Mouse (Mus musculus) left cerebral cortex, postnatal 25 days (tissue): ENCODE measurements around the gene Olfr54. TPM values are rescaled to one million over a fixed set of nuclear protein-coding genes. Genes with fewer than 3 reads are reported as not detected.
A peak's percentile ranks its signal among the peaks of the same experiment; 100 is the strongest.
"Not testable (repeated sequence)": the region's sequence is repeated elsewhere in the genome, so short reads cannot be mapped to it uniquely, and the experiment has no call there.

Source experiments
- DNase-seq, 2 experiments: peaks; one replicate each; pipeline ENCODE4 v3.0.0; 2022; ENCODE audit warnings: low spot score in 2 of 2, mixed read lengths in 1 of 2
- intact Hi-C: fragments of 180-260 bp; cut with DNase I; formaldehyde crosslinking; loops from one replicate; pipeline ENCODE4 v1.15.1; 2025
- total RNA-seq, 2 experiments: library from RNA; stranded (reverse); gene quantifications; 2 replicates each; pipeline ENCODE4 v1.2.3; 2021

Olfr54 gene
- not detected for total RNA-seq

DNA sequence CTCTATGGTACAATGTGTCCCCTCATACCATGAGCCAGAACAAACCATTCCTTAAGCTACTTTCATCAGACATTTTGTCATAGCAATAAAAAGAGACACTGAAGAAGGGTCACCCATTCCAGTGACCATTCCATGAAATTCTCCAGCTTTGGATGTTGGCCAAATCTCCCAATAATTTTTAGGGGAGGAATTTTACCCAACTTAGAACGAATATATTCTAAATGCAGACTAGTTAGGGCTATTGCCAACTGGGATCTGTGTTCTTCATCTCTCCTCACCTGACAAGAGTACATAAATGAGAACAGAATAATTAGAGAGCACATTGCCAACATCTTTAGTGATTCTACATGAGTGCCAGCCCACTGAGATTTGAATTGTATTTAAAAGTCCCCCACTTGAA, at the start of gene Olfr54:
Gene Olfr54, plus strand, starts transcription at position 301 of the 400 bp plus-strand sequence.
- no peak for DNase-seq
- intact Hi-C loops = no loop called here

DNA sequence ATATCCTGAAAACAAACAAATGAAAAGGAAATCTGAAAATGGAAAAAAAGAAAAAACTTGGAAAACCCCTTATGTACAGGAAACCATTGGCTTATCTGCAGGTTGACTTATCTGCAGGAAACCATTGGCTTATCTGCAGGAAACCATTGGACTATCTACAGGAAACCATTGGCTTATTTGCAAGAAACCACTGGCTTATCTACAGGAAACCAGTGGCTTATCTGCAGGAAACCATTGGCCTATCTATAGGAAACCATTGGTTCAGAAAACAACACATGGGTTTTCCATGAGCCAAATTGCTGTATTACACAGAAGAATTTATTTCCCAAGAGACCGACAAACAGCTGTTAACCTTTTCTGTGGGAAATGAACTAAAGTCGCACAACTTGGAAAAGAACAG, 49.1 kb upstream of the Olfr54 start:
- no peak for DNase-seq
- intact Hi-C loops = no loop called here

GRCm38 (mm10) chr11:50966230-50966629, 47.8 kb upstream of the Olfr54 start, which contains the start of gene Olfr1378:
TSS of gene Olfr1378 (plus strand) at chr11:50966530.
- DNase-seq = no peak
- intact Hi-C loops = no loop called here

DNA sequence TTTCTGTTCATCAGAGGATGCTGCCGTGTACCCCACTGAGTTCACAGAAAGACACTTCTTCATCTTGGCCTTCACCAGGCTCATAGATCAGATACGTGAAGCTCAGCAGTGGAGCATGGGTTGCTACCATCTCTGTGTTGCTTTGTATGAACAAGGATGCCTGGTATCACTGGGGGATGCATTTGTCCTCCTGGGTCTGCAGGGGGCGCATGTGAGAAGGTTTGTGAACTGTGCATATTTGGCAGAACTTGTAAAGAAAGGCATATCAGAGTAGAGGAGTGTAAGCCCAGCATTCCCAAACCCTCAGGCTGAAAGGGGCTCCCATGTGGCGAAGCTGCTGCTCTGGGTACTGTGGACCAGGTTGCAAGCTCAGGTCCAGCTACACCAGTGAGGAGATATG, 36.8 kb upstream of the Olfr54 start:
- DNase-seq = no peak
- intact Hi-C loops = no loop called here

GRCm38 (mm10) chr11:50981667-50982066, 32.4 kb upstream of the Olfr54 start, which contains the start of gene Olfr1377:
TSS of gene Olfr1377 (plus strand) at chr11:50981967.
- intact Hi-C loops = no loop called here
- no peak for DNase-seq

DNA sequence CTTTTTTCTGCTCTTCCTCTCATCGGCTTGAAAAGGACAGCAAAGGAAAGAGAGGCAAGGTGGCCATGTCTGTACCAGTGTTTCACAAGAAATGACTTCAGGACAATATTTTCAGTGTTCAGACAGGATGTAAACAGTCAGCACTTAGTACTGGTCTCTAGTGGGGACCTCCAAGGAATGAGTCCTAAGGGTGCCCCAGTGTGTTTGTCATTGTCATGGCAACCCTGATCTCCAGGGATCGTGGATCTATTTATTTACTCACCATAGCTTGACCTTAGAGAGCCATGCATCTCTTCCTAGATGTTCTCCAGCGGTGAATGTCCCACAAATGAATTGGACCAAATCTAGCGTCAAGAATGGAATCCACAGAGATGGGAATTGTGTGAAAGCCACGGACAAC, 10.7 kb upstream of the Olfr54 start, which contains the start of gene Olfr51:
Gene Olfr51, plus strand, starts transcription at position 301 of the 400 bp plus-strand sequence.
- intact Hi-C loops = no loop called here

DNA sequence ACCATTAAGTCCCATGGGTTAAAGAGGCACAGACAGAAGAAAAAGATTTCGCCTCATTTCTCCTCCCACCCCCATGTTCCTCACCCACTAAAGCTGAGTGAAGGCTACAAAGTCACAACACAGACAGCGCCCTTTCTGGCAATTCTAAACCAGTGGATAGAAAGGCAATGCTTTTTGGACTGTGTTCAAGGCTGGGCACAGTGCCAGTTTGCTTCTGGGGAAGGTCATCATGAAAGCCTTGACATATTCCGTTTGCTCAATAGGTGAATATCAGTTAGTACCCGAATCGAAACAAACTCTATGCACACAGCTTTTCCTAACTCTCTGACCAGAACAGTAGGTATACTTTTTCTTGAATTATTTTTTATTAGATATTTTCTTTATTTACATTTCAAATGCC, 2.2 kb upstream of the Olfr54 start:
- no peak for DNase-seq
- intact Hi-C loops = no loop called here

More for the DNA sequence above, 10.7 kb upstream of the Olfr54 start, which contains the start of gene Olfr51:
- DNase-seq = no peak

DNA sequence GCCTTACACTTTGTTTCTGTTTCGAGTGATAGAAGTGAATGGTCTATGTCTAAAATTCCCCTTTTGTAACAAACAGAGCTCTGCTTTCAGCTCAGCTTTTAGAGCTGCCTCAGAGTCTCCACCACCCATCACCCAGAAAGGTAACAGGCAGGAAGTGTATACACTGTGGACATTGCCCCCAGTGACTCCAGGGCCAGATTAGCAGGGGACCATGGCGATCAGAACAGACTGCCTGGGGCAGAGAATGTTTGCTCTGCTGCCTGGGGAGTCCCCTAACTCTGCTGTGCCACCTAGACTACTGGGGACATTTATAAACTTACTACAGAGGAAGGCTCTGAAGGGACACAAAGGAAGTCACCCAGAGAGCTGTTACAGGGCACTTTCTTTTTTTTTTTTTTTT, 2.3 kb downstream of the Olfr54 start:
- intact Hi-C loops = no loop called here
- DNase-seq = no peak

DNA sequence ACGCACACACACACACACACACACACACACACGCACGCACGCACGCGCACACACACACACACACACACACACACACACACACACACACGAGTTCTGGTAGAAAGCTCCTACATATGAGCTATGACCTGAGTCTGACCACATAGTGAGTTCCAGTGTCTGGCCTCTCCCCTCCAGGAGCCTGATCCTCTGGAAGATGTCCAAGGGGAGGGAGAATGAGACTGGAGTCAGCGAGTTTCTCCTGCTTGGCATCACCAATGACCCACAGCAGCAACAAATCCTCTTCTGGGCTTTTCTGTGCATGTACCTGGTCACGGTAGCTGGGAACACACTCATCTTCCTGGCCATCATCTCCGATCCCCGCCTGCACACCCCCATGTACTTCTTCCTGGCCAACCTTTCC, 12.8 kb downstream of the Olfr54 start:
- DNase-seq, intact Hi-C loops: not testable (repeated sequence)

GRCm38 (mm10) chr11:51029381-51029780, 15.3 kb downstream of the Olfr54 start:
- DNase-seq, intact Hi-C loops: not testable (repeated sequence)

GRCm38 (mm10) chr11:51030225-51030624, 16.2 kb downstream of the Olfr54 start:
- intact Hi-C loops = no loop called here
- DNase-seq = no peak

GRCm38 (mm10) chr11:51032851-51033250, 18.8 kb downstream of the Olfr54 start:
- intact Hi-C loops = loop anchor here (1.0 kb wide), 1 partner anchor 93 kb away; no protein-coding TSS in a partner anchor

GRCm38 (mm10) chr11:51034141-51034540, 20.1 kb downstream of the Olfr54 start:
- not testable (repeated sequence) for DNase-seq

More at GRCm38 (mm10) chr11:51032851-51033250, 18.8 kb downstream of the Olfr54 start:
- peak in 1 of 2 experiments; percentile 5 for DNase-seq

DNA sequence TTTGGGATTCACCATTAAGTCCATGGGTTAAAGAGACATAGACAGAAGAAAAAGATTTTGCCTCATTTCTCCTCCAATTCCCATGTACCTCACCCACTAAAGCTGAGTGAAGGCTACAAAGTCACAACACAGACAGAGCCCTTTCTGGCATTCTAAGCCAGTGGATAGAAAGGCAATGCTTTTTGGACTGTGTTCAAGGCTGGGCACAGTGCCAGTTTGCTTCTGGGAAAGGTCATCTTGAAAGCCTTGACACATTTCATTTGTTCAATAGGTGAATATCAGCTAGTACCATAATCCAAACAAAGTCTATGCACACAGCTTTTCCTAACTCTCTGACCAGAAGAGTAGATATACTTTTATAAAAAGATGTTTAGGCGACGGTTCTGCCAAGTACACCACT, 21.9 kb downstream of the Olfr54 start:
- DNase-seq = no peak
- intact Hi-C loops = no loop called here

More at GRCm38 (mm10) chr11:51034141-51034540, 20.1 kb downstream of the Olfr54 start:
- intact Hi-C loops = not testable (repeated sequence)

DNA sequence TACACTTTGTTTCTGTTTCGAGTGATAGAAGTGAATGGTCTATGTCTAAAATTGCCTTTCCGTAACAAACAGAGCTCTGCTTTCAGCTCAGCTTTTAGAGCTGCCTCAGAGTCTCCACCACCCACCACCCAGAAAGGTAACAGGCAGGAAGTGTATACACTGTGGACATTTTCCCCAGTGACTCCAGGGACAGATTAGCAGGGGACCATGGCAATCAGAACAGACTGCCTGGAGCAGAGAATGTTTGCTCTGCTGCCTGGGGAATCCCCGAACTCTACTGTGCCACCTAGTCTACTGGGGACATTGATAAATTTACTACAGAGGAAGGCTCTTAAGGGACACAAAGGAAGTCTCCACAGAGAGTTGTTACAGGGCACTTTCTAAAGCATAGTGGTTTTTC, 30.7 kb downstream of the Olfr54 start:
- intact Hi-C loops, DNase-seq: not testable (repeated sequence)

DNA sequence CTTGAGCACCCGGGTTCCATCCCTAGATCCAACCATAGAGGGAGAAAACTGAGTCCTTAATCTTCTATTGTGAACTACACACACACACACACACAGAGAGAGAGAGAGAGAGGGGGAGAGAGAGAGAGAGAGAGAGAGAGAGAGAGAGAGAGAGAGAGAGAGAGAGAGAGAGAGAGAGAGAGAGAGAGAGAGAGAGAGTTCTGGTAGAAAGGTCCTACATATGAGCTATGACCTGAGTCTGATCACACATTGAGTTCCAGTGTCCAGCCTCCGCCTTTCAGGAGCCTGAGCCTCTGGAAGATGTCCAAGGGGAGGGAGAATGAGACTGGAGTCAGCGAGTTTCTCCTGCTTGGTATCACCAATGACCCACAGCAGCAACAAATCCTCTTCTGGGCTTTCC, 33.8 kb downstream of the Olfr54 start, which contains the start of gene Olfr1375:
Gene Olfr1375, plus strand, starts transcription at position 301 of the 400 bp plus-strand sequence.
- intact Hi-C loops, DNase-seq: not testable (repeated sequence)

DNA sequence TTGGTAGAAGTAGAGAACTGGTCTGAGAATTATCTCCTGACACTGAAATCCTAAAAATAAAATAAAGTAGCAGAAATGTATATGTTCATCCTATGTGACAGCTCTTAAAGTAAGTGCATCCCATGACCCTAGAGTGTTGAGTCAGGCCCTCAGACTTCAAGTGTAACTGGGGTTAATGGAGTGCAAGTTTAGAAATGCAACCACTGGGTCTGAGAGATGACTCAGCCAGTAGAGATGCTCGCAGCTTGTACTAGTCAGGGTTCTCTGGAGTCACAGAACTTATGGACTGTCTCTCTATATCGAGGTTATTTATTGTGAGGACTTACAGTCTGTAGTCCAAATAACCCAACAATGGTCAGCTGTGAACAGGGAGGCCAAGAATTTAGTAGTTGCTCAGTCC, 37.6 kb downstream of the Olfr54 start:
- intact Hi-C loops = loop anchor here (5.0 kb wide), 1 partner anchor 109 kb away; the partner anchor contains the start of gene 4933414I15Rik
- no peak for DNase-seq

GRCm38 (mm10) chr11:51053230-51053629, 39.2 kb downstream of the Olfr54 start:
- intact Hi-C loops = loop anchor here (5.0 kb wide), 1 partner anchor 111 kb away; the partner anchor contains the start of gene 4933414I15Rik
- DNase-seq = no peak

DNA sequence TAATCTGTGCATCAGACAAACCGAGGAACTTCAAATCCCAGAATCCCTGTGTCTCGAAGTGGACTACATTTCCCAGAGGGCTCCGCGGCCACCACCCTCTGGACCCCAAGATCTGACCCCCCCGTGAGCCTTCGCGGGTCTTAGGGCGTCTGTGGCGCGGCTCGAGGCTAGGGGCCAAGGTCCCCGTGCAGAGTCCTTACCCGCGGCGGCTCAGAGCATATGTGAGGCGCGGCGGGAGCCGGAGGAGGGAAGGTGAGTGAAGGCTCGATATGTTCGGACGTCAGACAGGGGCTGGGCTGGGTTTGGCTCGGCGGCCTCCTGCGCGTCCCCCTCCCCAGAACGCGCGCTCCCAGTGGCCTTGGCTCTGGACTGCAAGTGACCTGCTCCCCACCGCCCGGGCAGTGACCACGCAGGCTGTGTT, 45.1 kb downstream of the Olfr54 start, which contains the start of gene Zfp354a:
Gene Zfp354a, plus strand, starts transcription at position 107 of the 421 bp plus-strand sequence.
- intact Hi-C loops = loop anchor here (5.0 kb wide), 2 partner anchors 127 to 203 kb away; partner anchors contain the start of genes BC049762, Clk4 and Zfp354b
- DNase-seq = peak; percentile 74 to 75

DNA sequence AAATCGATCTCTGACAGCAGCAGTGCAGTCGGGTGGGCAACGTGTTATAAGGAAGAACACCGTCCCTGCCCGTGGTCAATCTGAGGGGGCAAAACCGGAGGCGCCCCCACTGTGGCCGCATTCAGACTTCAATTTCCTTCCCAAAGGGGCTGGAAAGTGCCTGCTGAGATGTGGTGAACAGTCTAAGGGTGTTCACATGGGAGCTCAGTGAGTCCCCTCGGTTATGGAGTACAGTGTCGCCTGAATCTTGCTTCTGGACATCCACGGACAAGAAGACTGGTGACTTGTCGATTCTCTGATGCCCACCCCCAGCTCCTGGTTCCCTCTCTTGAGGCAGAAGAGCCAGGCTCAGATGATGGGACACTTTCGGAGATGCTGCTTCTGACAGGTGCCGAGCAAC, 45.6 kb downstream of the Olfr54 start:
- DNase-seq = no peak
- intact Hi-C loops = loop anchor here (5.0 kb wide), 2 partner anchors 127 to 203 kb away; partner anchors contain the start of genes BC049762, Clk4 and Zfp354b

- intact Hi-C loops = no loop called here
- no peak for DNase-seq
Observed at GRCm38 (mm10) chr11:51060981-51061380, 46.9 kb downstream of the Olfr54 start.
